Mouse (Mus musculus) right cerebral cortex, postnatal 10 days (tissue): ENCODE data around the gene Map3k15.

ENCODE experiments used
- DNase-seq, 2 experiments: peaks; one replicate each; pipeline ENCODE4 v3.0.0; 2021; ENCODE audit warnings: low spot score in 2 of 2

Map3k15 gene

DNA sequence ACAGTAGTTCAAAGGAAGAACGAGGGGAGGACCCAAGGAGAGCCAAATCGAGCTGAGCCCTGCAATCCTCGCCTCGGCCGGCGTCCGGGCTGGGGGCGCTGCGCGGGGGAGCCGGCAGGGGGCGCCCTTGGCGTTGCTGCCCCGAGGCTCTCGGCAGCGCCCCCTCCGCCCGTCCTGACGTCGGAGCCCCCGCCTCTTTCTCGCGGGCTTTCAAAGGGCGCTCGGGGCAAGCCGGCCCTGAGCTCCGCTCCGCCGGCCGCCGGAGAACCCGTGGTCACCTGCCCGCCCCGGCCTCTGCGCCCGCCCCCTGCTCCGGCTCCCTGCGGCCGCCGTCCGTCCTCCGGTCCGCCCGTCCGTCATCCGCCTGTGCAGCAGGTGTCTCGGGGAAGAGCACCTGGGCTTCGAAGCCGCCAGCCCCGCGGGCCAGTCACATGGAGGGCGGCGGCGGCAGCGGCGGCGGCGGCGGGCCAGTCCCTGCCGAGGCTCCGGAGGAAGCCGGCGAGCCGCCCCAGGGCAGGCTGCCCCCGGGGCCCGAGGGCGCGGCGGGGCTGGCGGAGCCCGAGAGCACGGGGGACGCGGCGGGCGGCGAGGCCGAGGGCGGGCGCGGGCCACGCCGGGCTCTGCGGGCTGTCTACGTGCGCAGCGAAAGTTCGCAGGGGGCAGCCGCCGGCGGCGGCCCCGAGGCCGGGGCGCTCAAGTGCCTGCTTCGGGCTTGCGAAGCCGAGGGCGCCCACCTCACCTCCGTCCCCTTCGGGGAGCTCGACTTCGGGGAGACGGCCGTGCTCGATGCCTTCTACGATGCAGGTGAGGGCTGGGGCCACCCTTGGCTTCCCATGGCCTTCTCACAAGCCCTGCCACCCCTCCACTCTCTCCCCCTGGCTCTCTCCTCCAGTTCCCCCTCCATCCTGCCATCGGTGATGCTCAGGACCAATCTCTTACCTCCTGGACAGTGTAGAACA is at the start of gene Map3k15:
TSS of gene Map3k15 (plus strand) at position 432 of the 959 bp plus-strand sequence.
- DNase-seq = peak; percentile 24 to 43

DNA sequence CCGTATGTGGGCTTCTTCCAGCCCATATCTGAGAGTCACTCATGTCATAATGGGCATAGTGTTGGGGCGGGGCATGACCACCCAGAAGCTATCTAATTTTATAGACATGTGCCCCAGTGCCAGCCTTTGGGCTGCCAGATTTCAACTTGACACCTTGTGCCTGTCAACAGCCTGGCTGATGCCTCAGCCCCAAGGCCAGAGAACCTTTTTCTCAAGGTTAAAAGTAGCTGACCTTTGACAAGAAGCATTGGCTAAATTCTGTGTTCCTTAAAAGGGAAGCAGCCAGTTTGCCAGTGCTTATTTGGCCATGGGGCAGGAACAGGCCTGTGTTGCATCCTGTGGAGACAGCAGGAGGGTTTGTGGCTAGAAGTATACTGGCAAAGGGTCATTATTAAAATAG is 45.7 kb upstream of the Map3k15 start:
- DNase-seq = no peak

DNA sequence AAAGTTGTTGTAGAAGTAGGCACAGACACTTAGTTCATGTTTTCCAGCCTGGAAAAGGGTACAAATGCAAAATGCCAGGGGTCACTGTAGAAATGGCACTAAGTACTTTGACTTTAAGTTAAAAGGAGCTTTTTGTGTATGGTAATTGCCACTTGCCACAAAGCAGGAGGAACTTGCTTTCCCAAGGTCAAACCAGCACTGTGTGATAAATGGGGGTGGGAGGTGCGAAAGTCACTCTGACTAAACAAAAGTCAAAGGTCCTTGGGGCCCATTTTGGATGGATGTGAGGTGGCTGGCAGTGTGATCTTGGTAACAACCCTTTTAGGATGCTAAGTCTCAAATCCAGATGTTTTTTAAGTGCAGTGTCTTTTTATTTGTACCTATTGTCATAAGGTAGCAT is 44.6 kb upstream of the Map3k15 start:
- DNase-seq = no peak

DNA sequence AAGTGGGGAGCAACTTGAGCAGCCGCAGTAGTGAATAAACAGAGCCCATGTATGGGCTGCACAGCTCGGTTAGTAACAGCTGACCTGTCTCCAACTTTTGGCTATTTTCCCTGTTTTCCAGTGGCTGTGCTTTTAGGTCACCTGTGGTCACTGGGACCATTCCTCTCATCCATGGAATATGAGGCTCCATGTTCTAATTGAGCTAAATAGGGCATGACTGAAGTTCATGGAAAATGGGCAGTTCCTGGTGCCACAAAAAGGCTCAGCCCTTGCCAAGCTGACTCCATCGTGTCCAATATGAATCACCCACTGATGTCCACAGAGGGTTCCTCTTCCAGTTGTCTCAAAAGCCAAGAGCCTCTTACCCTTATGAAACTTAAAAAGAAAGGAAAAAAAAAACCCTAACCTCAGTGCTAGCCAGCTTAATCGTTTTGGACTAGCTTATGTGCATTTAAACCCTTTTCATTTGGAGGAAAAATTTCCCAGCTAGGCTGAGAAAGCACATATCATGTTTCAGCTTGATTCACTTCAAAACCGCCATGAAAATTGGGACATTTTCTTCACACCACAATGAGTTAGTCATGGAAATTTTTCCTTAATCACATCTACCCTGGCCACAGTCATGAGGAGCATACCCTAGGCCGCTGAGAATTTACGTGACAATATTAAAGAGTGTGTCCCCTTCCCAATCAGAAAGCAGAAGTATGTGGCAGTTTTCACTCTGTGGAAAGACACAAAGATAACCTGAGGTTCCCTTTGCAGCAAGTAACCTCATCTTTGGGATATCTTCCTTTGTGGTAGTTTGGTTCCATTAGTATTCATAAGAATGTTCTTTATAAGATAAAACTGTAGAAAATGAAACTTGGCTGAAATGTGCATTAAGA is 34.4 kb upstream of the Map3k15 start:
- no peak for DNase-seq

DNA sequence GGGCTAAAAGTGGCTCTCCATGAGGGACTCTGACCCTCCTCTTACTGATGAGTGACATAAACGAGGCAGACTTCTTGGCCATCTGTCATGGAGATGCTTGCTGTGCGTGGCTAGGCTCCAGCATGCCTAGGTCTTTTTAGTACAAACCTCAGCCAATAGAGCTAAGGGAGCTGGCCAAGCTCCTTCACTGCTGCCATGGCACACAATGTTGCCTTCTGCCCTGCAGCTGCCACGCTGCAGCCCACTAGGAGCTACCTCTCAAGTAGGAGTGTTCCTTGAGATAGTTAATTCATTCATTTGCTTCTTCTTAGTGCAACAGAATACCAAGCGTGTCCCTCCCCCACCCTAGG is 33.8 kb upstream of the Map3k15 start:
- DNase-seq = peak in 1 of 2 experiments; percentile 26

DNA sequence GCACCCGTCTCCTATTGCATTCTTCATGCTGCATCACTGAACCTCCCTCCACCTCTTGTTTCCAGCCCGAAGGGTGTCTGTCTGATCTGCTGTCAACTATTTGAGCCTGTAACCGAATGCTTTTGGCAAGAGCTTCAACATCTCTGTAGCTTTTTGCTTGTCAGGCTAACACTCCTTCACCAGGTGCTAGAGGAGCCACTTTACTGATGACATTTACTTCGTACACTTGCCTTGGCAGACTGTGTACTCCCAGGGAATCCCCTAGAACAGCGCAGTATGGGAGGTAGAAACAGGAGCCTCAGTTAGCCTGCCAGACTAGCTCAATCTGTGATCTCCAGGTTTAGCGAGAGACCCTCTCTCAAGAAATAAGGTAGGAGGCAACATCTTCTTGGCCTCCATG is 32.8 kb upstream of the Map3k15 start:
- no peak for DNase-seq

DNA sequence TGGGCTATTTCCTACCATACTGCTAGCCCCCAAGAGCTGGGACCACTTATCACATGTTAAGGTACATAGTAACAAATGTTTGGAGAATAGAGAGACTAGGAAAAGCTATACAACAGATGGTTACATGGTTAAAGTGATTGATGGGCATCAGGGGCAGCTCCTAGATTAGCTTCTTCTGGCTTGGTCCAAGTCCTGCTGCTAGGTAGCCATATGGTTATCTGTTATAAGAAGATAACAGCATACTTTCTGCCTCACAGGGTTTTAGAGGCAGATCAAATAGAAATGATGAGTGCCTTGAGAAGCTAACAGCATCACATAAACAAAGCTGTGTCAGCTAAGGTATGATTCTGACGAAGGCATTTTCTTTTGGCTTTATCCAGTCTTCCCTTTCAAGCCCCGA is 26.8 kb upstream of the Map3k15 start:
- DNase-seq = no peak

DNA sequence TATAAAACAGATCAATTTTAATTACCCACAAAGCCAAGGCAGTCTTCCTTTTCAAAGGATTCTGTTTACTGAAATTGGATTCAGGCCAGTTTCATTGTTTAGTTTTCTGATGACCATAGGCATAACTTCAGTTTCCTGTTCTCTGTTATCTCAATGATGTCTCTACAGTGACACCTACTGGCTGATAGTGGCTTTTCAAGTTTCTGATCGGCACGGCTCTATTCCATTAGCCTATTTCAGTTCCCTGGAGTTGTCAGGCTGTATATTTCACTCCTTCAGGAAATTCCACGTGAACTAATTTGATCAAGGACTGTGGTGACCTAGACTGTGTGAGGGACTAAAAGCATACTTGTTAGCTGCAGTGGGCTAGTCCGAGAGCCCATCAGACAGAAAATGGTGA is 25.0 kb upstream of the Map3k15 start:
- DNase-seq = peak; percentile 57 to 72

DNA sequence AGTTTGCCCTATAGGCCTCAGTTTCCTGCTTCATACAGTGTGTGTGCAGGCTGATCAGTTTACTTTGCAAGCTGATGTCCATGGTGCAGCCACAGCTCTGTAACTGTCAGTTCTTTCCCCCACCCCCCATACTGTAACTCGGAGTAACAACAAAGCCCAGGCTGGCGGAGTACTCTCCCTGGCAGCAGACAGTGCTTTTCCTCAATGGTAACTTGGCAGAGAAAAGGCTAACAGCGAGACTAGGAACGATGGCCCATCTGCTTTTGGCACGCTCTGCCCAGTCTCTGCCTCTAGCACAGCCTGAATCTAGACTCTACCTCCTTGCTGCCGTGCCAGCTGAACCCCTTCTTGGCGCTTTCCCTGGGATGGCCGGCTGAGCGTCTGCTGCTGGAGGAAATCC is 24.3 kb upstream of the Map3k15 start:
- peak; percentile 71 for DNase-seq

DNA sequence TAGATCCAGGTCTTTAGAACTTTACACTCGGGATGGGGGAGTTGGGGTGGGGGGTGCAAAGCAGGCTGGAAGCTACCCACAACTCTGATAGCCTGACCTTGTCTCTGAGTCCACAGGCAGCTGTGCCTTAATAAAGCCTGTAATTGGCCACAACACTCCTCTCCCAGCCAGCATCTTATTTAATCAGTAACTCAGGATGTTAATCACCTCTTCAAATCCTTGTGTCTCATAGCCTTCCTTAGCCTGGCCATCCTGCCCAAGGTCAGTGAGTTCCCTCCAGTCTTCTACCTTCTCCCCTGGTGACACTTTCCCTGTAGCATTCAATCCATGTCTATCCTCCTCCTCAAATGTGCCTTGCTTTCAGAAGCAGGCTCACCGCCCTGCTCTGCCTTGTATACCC is 19.2 kb upstream of the Map3k15 start:
- no peak for DNase-seq

DNA sequence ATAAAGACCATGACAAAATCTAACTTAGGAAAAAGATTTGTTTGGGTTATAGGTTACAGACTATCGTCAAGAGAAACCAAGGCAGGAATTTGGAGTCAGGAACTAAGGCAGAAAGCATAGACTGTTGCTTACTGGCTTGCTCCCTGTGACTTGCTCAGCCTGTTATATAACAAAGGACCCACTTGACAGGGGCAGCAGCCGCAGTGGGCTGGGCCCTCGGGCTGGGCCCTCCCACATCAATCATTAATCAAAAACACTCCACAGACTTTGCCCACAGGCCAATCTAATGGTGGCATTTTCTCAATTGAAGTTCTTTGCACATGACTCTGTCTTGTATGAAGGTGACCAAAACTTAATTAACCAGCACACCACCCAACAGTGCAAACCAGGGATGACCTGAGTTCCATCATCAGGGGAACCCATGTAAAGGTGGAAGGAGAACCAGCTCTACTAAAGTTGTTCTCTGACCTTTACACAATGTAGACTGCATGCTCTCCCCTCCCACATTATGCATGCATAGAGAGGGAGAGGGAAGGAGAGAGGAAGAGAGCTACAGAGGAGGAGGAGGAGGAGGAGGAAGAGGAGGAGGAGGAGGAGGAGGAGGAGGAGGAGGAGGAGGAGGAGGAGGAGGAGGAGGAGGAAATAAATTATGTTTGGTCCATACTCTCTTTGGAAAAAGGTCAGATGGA is 17.0 kb upstream of the Map3k15 start:
- no peak for DNase-seq

DNA sequence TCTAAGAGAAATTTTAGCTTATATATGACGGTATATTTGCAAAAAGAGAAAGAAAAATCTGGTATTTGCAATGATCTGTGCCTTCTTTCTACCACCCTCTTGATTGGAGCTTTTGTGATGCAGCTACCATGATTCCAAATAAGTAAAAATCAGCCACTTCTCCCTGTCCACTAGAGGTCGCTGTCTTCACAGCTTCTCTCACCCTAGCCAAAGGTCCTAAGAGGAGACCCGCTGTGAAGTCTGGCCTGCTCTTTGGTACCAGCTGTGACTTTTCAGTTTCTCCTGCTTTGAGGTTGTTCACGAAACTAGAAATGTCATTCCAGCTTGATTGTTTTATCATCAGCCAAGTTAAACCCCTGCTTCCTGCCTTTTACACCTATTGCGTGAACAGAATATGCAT is 14.5 kb upstream of the Map3k15 start:
- peak in 1 of 2 experiments; percentile 27 for DNase-seq

DNA sequence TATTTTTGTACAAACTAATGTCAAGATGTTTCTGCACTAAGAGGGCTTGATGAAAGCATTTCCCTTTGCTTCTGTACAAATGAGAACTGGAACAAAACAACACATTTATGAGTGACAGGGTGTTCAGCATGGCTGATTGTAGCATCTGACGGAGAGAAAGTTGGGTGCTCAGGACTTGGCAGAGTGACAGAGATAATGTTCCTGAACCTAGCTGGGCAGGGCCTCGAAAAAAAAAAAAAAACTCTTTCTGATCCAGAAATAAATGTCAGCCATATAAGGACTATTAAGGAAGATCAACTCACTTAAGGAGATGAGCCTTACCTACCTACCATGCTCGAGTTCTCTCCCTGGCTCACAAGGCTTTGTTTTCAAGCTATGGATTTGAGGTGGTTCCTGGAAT is 12.0 kb upstream of the Map3k15 start:
- DNase-seq = no peak

DNA sequence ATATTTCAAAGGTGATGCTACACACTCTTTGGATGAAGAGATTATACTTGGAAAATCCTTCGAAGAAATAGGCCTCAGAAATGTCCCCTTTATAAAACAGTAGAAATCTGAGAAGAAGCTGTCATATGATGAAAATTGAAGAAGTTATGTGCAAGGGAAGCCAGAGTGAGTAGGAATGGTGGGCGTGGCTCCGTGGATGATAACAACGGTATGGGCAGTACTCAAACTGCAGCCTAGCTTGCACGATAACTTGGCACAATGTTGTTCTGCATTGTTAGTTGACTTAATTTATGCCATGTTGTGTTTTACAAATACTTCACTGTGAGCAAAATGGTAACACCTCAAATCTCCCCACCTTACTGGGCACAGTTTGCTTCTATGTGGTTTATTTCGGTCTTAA is 7.6 kb downstream of the Map3k15 start:
- no peak for DNase-seq

DNA sequence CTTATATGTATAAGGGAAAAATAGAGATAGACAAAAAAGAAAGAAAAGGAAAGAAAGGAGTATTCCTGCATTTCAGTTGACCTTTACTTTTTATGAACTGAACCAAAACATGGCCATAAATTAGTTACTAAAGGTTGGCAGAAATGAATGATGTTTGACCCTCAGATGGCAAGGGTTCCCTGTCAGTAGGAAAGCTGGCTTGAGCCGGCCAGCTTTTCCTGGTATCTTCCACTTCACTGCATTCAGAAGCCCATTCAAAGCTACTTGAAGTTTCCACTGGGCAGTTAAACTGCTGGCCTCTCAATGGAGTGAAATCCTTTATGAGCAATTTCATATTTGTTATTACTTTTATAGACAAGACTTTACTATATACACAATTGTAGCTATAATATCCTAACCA is 65.1 kb downstream of the Map3k15 start:
- DNase-seq = no peak

DNA sequence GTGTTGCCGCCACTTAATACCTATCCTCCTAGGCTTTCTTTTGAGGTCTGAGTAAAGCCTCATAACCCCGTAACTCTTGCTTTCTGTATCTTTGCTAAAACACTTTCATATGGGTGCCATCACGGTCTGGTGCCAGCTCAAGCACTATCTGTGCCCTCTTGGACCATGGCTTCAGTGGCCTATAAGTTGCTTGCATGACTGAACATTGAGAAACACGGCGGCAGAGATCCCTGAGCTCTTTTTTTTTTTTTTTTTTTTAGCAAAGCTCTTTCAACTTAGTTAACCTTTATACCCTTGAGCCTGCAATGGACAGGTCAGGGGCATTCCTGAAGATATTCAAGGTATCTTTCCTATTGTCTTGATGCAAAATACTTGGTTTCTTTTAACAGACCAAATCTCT is 66.4 kb downstream of the Map3k15 start:
- DNase-seq = no peak

DNA sequence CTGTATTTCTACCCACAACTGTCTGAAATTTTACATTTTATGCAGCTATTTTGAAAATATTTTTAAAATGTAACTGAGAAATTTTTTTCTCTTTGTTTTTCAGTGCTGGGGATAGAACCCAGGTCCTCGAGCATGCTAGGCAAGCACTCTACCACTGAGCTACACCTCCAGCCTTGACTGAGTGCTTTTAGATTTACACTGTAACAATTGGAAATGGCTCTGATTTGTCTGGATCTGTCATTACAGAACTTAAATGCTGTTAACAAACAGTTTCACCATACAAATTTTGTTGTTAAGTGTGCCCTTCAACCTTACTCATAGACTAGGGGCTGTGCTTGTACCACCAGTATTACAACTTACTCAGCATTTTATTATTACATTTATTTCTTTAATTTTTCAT is 103.7 kb downstream of the Map3k15 start:
- DNase-seq = no peak

DNA sequence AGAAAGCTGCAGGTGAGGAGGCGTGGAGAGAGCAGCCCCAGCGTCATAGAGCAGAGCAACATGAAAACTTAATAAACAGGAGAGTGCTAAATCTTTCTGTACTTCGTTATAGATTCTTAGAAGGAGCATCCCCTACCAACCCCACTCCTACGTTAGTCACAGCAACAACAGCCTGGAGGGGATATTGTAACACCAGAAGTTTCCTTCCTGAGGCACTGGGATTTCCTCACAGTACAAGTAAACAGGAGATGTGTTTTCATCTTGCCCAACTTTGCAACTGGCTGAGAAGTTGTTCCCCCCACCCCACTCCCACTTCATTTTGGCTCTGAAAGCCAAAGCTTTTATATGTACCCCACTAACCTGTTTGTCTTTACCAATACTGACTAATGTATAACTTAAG is 119.6 kb downstream of the Map3k15 start:
- DNase-seq = no peak

DNA sequence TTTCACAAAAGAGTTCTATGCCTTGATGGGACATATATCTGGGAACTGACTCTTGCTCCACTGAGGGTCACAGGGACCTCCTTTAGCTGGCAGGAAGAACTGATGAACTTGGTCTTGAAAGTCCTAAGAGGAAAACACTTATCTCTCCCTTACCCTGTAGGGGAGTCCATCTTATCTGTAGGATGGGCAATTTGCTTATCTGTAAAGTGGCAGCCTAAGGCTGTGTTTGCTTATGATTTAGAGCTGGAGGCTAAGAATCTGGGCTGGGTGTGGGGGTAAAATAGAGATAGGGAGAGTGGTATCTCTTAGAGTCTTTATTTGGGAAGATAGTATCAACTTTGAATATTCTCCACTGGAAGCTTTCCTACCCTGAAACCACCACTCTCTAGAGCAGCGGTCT is 125.5 kb downstream of the Map3k15 start:
- DNase-seq = no peak

DNA sequence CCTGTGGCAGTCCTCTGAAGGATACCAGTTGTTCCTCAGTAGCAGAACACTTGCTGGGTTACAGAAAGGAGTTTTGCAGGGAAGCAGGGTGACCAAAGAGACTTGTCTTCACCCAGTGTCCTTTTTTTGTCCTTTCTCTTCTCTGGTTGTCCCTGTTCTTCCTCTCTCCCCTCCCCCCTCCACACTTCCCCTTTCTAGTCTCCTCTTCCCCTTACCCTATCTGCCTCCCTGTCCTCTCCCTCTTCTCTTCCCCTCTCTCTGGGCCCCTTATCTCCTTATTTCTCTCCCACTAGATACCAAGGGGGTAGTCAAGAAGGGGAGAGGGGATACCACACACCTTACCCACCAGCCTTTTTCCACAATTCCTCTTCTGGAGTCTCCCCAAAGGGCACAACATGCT is 127.8 kb downstream of the Map3k15 start:
- no peak for DNase-seq

DNA sequence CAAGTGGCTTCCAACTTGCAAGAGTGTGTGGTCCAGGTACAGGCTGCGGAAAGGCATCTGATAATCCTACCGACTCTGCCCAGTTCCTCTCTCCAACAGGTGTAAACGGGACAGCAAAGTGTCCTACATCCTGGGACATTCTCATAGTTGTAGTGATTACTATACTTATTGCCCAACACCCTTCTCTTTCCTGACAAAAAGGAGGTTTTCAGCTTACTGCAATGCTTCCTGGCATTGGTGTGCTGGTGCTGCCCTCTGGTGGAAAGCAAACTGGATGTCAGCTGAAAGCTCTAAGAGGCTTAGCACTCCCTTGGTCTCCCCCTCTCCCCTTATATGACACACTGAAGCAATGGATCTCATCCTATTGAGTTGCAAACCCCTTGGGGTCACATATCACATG is 128.4 kb downstream of the Map3k15 start:
- DNase-seq = peak; percentile 62 to 84

DNA sequence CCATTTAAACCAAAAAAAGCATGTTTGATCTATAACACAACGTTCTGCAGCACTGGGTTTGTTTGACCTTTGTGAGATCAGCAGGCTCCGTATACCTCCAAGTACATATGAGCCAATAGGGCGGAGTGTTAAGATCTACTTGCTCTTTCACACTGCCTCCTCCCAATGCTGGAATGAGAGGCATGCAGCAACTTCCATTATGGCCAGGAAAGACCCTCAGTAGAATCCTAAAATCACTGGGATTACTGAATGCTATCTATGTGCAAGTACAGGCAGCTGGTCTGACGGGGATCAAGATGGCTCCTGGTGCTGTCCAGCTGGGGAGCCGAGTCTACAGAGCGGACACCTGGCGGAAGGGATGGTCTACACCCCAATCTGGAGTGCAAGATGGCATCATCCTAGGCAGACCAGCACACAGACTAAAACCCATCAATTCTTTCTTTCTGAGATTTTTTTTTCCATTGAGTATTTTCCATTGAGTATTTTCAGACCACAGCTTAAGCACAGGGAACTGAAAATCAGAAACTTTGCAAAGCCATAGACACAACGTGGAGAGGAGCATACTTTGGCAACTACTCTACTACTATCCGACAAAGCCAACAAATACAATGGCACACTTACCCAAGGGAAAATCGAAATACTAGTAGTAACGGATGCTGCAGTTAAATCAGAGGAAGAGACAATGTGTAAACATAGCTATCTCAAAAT is 146.1 kb downstream of the Map3k15 start:
- no peak for DNase-seq
